Mouse (Mus musculus) testis, postnatal 14 days (tissue): ENCODE measurements around the gene Mxi1.

Experiments
- DNase-seq: peaks from one replicate; pipeline ENCODE4 v3.0.0; 2021; ENCODE audit warnings: low spot score

Gene Mxi1

DNA sequence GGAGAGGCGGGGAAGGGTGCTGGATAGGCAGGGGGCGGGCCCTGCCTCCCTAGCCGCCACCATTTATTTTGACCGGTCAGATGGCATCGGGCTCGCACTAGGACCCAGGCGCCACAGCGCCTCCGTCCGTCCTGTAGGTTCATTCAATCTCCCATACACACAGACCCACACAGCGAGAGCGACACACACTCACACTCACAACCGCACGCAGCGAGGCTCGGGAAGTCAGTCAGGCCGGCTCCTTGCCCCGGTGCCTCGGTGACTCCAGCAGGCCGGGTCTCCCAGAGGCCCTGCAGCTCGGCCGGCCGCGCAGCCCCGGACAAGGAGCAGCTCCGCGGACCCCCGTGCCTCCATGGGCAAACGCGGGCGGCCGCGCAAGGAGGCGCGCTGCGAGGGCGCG, at the start of gene Mxi1:
TSS of gene Mxi1 (plus strand) at position 171 of the 400 bp plus-strand sequence.
- peak; percentile 81 for DNase-seq

DNA sequence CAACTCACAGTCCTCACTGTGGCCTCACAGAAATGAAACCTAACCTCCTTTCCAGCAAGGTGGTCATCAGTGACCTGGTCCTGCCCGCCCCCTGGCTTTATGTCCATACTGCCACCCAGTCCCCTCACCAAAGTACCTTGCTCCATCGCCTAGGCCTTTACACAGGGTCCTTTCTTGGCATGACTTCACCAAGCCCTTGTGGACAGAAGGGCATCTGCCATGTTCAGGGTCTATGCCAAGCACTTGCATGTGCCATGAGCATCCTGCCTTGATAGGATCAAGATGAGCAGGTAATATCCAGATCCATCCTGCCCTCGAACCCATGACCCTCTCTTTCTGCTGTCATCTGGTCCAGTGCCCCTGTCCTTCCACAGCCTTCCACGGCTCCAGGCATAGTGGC, 49.5 kb upstream of the Mxi1 start:
- DNase-seq = no peak

DNA sequence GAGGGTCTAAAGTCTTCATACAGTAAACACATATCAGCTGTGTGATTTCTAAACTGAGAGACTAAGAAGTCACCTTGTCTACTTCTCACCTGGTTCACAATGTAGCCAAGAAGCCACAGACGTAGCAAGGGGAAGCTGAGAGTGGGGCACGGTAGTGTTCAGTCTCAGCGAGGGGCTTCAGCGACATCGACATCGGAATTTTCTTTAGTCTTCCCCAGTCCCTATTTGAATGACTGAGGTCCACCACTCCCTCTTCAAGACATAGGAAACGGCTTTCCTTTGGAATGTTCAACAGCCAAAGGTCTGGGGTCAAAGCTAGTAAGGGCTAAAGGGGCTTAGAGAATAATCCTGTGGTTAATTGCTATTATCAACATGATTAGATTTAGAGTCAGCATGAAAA, 48.3 kb upstream of the Mxi1 start:
- no peak for DNase-seq

DNA sequence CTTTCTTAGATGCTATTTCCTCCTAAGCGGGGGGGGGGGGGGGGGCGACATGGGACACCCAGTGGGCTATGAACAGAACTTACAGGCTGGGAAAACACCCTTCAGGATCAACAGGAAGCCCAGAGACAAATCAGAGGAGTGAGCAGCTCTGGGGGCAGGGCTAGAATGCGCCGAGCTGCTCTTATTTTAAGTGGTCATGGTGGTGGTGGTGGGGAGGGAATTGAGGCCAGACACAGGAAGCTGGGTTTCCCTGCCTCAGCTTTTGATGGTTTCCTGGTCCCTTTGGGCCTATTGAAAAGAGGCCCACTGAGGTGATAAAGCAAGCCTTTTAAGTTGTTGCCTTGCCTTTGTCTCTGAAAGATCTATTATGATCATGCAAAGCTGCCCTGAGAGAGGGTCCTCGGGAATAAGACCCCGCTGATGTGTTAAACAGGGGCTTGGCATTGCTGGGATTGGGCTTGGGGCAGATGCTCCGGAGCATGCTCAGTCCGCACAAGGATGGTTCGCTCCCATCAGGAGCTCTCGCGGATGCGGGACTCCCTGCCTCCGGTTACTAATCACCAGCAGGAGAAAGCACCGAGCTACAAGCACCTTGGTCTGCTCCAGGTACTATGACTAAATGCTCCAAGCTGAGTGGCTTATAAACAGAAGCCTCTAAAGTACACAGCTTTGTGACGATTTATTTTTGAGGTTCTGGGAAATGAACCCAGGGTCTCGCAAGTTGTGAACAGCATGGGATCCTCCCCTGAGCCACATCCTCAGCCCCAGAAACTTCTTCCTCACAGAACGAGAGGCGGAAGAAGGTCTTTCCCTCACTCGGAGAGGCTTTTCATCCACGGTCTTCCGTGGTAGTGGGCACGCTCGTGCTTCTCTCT, 46.2 kb upstream of the Mxi1 start:
- DNase-seq = no peak

DNA sequence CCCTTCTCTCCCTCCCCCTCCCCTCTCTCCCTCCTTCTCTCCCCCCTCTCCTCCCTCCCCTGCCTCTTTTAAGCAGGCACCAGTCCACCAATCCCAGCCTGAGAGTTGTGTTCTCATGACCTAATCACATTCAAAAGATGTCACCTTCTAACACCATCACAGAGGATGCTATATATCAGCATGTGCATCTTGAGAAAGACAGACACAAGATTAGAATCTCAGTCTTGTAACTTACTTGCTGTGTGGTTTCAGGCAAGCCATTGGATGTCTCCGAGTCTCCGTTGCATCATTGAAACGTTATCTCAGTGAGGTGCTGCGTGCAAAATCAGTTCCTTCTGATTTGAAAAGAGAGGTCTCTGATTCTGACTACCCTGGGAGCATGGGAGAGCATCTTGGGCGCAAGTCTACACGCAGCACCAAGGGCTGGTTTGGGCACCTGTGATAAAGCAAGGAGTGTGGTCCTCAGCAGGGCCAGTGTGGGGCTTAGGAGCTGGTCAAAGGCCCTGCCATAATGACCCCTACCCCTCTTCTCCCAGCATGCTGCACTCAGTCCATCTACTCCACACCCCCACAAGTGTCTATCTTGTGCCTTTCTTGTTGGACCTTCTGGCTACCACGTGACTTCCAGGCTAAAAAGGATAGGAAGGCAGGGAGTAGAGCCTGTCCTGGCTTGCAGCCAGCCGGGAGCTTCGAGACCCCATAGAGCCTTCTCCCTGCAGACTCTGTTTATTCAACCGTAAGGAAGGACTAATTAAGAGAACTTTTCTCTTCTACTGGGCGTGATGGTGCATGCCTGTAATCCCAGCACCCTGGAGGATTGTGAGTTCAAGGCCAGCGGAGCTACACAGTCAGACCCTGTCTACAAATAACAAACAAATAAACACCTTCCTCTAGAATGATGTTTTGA, 45.2 kb upstream of the Mxi1 start:
- DNase-seq = no peak

DNA sequence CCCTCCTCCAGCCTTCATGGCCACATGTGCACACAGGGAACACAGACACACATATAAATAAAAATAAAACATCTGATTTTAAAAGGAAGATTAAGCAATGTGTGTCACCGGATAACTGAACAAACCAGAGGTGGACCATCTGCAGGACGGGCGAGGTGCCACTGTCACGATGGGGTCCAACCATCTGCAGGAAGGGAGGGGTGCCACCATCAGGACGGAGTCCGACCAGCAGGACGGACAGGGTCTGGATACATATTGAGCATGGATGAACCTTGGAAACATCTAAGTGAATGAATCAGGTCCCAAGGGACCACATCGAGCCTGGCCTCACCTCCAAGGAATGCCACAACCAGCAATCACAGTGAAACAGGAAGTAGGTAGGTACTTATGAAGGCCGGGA, 43.0 kb upstream of the Mxi1 start:
- DNase-seq = no peak

DNA sequence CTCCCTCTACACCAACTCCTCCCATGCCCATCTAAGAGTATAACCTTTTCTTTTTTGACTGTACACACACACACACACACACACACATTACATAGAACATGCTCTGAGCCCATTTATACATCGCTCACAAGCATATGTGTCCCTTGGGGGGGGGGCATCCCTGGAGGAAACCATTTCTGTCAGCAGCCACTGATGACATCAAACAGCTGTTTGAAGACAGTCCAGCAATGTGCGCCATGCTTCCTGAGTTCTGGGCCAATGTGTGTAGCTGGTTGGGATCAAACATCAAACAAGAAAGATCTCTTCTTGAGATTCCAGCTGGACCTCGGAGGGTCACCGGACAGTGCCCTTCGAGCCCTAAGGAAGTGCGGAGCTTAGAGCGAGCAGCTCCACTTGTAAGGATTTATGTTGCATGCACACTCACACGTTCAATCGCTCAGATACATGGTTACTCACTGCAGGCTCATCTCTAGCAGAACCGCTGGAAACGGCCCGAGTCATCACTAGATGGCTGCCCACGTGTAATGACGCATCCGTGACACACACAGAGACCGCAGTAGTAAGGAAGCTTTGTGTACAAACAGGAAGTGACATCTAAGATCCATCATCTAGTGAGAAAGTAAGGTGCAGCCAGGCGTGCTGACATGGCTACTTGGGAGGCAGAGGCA, 37.1 kb upstream of the Mxi1 start:
- DNase-seq = no peak

DNA sequence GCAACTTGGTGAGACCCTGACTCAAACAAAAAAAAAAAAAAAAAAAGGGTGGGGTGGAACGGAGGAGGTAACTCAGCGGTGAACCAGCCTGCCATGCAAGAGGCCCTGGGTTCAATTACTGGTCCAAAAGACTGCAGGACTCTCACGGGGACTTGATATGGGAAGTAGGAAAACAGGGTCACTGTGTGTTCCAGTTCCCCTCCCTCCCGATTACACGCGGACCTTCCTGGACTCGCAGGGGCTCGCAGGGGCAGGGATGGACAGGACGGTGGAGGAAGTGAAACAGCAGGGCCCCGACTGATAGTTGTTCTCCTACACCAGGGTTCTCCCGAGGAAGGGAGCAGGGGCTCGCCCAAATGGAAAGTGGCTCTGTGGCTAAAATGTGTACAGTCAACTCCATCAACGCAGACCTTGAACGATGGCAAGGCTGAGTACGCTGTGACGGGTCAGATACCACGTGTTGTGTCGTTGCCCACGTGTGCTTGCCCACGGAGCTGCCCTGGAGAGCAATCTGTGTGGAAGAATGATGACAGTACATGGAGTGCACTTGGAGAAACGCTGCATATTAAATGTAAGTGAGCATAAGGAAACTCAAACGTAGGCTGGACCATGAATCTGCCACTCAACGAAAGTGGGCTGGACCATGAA, 36.4 kb upstream of the Mxi1 start:
- DNase-seq = no peak

DNA sequence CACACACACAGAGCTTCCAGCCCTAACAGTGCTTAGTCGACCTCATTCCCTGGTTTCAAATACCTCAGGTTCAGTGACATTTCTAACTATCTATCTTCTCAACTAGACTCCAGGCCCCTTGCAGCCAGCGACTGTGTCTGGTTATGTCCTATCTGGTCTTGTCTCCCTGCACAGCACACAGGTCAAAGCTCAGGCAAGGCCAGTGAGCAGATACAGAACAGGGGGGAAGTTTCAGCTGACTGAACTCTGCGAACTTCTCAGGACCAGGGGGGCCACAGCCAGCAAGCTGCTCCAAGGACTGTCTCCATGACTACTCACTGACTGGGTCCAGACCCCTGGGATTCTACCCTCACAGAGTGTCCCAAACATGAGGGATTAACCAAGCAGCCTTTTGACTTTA, 35.1 kb upstream of the Mxi1 start:
- DNase-seq = no peak

DNA sequence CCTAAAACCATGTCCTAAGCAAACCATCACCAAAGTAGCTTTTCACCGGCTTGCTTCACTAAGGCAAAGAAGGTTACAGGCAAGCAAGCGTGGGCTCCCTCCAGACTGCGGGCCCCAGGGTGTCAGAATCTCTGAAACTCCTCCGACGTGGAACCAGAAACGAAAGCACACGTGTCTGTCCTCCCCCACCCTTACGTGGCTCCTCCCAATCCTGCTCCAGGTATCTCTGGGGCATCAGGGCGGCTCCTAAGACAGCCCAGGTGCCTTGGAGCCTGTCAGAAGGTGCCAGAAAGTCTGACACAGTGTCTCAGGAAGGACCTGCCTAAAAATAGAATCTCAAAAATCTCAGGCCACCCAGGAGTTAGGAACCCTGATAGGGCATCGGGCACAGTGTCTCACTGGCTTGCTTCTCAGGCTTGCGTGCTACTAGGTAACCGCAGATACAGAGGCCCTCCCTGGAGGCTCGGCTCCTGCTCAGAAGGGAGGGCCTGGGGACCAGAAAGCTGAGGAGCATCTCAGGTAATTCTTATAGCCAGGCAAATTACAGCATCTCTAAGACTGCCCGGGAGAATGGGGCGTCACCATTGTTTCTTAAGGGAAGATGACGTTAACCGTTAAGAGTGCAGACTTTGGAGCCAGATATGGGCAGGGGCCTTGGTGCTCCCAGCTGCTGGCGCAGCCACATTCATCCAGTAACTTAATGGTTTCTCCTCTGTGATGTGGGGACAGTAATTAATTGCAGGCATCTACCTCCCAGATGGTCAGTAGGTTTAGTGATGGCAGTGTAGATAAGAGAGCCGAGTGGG, 33.2 kb upstream of the Mxi1 start:
- no peak for DNase-seq

DNA sequence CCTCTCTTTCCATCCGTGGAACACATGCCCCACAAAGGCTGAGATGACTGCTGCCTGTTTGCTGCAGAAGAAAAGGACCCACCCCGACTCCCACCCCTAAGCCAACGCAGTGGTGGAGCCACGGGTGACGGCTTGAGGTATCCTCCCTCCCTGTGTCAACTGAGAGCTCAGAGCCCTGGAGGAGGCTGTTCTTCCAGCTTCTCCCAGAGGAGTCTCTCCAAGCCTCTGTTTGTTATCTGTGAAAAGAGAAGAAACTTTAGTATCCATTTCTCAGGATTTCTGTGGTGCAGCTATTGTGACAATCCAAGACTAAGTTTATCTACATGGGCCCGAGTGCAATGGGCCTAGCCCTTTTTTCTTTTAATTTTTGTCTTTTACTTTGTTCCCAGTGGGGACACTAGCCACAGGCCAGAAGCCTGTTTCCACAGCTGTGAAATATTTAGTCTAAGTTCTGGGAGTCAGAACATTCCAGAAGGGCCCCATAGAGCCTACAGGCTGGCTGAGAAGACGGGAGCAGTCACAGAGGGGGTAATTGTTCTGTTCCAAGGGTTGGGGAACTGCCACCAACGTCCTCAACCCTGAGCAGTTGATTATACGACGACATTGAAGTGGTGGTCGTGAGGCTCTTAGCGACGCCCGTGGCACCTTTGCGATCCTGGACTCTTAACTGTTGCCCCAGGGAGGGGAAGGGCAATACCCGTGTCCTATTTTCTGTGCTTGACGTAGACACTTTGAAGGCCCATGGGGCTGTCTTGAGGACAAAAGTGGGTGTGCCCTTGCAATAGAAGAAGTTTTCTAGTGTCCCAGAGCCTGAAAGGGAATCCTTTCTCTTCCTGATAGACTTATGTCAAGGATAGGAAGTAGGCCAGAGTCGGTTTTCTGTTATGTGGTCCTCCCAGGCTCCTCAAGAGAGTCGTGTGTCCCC, 31.6 kb upstream of the Mxi1 start:
- peak; percentile 70 for DNase-seq

DNA sequence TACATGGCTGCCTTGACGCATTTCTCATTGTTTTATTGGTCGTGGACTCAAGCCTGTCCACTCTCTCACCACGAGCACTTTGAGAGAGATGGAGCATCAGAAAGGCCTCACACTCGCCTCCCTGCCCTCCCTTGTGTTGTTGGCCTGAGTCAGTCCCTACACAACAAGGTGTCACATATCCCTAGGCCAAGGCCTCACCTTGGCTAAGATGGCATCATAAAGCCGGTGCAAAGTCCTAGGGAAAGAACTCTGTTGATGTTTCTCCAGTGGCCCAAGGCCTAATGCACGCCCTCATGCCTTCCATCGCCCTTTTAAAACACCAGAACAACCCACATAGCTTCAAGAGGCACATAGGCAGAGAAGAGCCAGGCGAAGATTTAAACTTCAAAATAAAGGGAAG, 30.1 kb upstream of the Mxi1 start:
- no peak for DNase-seq

DNA sequence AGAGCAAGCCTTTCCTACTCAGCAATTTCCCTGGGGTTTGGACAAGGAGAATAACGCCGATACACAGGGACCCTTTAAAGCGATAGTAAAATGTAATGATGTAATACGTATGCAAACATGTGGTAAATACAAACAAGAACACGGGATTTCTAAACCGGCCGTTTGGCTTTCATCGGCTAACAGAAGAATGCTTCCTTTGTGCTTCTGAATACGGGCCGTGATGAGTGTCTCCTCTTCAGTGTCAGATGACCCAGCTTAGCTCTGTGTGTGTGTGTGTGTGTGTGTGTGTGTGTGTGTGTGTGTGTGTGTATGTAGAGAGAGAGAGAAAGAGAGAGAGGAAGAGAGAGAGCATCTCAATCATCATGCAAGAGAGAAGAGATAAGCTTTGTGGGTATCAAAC, 27.7 kb upstream of the Mxi1 start:
- DNase-seq = no peak

DNA sequence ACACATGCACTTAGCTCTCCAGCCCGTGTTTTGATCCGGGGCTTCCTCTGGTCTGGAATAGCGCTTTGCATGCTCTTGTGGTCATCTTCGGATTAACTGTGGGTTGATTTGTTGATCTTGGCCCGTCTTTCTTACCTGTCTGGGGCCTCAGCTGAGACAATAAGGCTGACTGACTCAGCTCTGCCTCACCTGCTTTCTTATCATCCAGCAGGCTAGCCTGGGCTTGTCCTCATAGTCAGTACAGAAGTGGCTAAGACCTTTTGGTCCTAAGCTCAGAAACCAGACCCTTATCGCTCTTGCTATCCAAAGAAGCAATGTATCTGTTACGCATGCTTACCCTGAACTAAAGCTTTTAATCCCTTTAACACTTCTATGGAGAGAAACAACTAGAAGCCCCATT, 26.6 kb upstream of the Mxi1 start:
- no peak for DNase-seq

DNA sequence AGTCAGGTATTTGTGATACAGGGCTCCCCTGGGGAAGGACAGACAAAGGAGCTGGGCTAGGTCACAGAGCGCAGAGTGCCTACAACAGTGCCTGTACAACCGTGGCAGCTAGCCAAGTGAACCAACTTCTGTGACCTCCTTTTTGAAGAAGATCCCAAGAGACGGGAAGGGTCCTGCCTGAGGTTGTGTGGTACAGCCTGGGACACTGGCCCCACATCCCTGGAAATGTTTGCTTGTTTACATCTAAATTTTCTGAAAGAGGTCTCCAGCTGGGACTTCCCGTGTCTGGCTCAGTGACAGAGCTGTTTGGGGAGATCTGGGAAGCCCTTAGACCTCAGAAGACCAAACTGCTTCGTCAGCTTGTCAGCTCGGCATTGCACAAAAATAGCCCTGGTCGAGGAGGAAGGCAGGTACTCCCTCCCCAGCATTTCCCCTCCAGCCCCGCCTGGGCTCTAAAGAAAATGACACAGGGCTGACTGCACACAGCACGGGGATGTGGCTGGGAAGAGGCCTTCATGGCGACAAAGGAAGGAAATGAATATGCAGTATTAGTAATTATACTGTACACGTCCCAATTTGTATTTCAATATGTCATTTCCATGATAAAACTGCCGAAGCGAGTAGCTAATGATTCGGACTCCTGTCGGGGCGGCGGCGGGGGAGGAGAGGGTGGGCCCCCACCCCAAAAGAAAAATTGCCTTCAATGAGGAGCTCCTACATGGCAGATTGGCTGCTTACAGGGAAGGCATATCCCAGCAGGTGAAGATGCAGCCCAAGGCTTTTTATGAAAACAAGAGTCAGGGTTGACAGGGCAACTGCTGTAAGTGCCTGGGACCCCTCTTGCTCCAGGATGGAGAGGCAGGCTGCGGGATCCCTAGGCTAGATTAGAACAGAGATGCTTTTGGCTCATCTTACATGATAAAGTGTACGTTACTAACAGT, 25.8 kb upstream of the Mxi1 start:
- no peak for DNase-seq

DNA sequence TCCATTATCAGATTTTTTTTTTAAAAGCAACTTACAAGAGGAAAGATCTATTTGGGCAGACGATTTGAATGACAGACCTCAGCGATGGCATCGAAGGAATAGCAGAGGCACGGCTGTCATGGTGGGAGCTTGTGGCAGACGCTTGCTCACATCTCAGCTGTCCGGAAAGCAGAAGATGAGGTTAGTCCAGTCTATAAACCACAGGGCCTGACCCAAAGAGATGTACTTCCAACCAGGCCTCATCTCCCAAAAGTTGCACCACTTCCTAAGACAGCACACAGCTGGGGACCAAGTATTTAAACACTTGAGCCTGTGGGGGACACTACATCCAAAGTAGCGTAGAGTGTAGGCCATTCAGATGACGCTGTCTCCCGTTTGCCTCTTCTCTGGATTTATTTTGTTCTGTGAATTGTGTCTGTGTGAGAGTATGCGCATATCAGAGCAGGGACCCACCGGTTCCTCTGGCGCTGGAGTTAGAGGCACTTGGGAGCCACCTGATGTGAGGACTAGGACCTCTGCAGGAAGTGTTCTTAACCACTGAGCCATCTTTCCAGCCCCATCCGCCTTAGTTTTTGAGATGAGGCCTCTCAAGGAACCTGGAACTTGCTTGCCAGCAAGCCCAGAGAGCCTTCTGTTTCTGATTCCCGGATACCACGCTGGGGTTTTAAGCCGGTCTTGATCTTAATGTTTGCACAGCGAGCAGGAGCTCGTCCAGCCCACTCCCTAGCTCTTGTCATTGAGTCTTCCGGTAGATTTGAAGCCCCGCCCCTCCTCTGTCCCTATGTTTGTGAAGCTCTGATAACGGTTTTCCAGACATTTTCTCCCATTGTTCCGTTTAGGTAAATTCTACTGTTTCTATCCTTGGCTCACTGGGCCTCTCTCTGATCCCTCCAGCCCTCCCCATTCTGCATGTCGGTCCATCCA, 13.7 kb upstream of the Mxi1 start:
- no peak for DNase-seq

DNA sequence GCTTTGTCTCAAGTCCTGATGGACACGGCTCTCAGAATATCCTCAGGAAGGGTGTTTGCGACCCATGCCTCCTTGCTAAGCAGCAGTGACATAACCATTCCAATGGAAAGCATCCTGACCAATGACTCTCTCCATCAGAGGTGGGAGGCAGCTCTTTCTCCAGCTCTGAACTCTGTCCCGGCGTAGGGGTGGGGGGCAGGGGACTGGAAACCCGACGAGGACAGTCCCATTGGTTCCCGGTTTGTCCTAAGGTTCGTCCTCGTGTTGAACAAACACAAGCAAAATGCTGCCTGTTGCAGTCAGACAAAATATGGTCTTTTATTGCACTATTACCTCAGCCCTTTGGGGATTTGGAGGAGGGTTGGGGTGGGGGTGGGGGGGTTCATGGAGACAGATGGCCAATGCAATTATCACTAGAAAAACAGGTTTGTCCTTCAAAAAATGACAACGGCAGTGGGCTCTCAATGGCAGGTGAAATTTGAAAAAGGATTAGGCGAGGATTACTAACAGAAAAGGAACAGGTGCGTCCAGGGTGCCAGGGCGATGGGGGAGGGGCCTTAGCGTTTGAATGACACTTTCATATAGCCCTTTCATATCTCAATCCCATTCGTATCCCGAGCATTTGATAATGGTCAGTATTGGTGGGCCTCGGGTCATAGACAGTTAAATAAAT, 11.0 kb upstream of the Mxi1 start:
- DNase-seq = no peak
